Mouse (Mus musculus) heart, adult 2 months (tissue): Measurements from ENCODE around the gene Srpk1. TPM values are rescaled to one million over a fixed set of nuclear protein-coding genes. Genes with fewer than 3 reads are reported as not detected.

Experiments
- DNase-seq, 2 experiments: peaks; one replicate each; pipeline ENCODE4 v3.0.0; 2021
- H3K27ac ChIP-seq: fragments of 200-600 bp; 2 replicates; pipeline ENCODE4 v1.8.1; 2022
- H3K27me3 ChIP-seq: fragments of 200-500 bp; 2 replicates; pipeline ENCODE4 v1.6.1; 2012; ENCODE audit warnings: mild to moderate bottlenecking, low read length, inconsistent platforms, mixed read lengths; ENCODE audit not compliant: control insufficient read depth, insufficient read depth
- H3K36me3 ChIP-seq: fragments of 200-500 bp; 2 replicates; pipeline ENCODE4 v1.6.1; 2012; ENCODE audit warnings: low read length, inconsistent platforms; ENCODE audit not compliant: control insufficient read depth, insufficient read depth
- H3K4me1 ChIP-seq: fragments of 200-500 bp; 2 replicates; pipeline ENCODE4 v1.6.1; 2011; ENCODE audit warnings: low read length; ENCODE audit not compliant: control insufficient read depth, insufficient read depth
- H3K4me3 ChIP-seq: fragments of 200-600 bp; 2 replicates; pipeline ENCODE4 v1.8.1; 2022
- H3K79me2 ChIP-seq: fragments of 200-500 bp; replicated peaks from 2 replicates; pipeline ENCODE4 v1.6.1; 2012; ENCODE audit warnings: mild to moderate bottlenecking, inconsistent platforms, low read length, moderate library complexity, mixed read lengths; ENCODE audit not compliant: control insufficient read depth, insufficient read depth
- H3K9ac ChIP-seq: fragments of 200-500 bp; 2 replicates; pipeline ENCODE4 v1.6.1; 2012; ENCODE audit warnings: low read depth, mild to moderate bottlenecking, control low read depth, inconsistent platforms, low read length, mixed read lengths
- CTCF ChIP-seq: fragments of 200-600 bp; IDR thresholded peaks from 2 replicates; pipeline ENCODE4 v1.8.1; 2022; ENCODE audit warnings: antibody characterized with exemption, mild to moderate bottlenecking, moderate library complexity
- EP300 ChIP-seq: fragments of 200-500 bp; IDR thresholded peaks from 2 replicates; pipeline ENCODE4 v1.6.1; 2011; ENCODE audit warnings: low read depth, low read length, control low read depth; ENCODE audit not compliant: insufficient read depth
- POLR2A ChIP-seq: fragments of 200-500 bp; IDR thresholded peaks from 2 replicates; pipeline ENCODE4 v1.6.1; 2011; ENCODE audit warnings: mild to moderate bottlenecking, low read depth, low read length, control low read depth; ENCODE audit not compliant: insufficient read depth
- WGBS: fragments of 180-500 bp; shearing (Covaris S2); methylation state at CpG from one replicate; pipeline ENCODE4 v1.1.7; 2018; 5-methylcytosine and 5-hydroxymethylcytosine counted together
- intact Hi-C: fragments of 180-260 bp; cut with DNase I; formaldehyde crosslinking; loops from one replicate; pipeline ENCODE4 v1.15.1; 2025
- polyA plus RNA-seq: library from polyadenylated mRNA; depleted of rRNA; stranded (reverse); fragments of >200 nt; gene quantifications from 2 replicates; pipeline ENCODE4 v1.2.3, GENCODE M21; 2012
- total RNA-seq, 2 experiments: library from RNA; stranded (reverse); gene quantifications; 2 replicates each; pipeline ENCODE4 v1.2.3; 2021

The Srpk1 gene
- total and polyA plus RNA-seq, 3 experiments: 11.9 to 32.6 (median 32.1) TPM

DNA sequence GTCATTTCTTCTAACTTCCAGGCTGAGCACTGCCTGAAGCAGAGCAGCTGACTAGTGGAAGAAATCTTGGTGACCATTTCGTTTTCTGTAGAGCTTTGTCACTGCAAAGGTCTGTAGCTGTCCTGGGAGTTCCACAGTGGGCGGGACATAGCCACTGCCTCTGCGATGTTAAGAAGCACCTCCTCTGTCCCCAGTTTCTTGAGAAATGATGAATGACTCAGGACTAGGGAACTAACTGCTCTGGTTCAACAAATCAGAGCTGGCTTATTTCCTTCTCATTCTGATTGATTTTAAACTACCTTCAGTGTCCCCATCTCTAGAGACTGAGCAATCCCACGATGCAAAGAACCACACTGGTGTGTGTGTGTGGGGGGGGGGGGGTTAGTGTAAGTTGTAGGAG is 21.6 kb upstream of the Srpk1 start:
- intact Hi-C loops: no loop called here
- H3K9ac ChIP-seq: no peak overlapping the region
- no peak for DNase-seq
- H3K27me3 ChIP-seq: no peaks in the 10 kb centered on the region
- WGBS: 45% methylated on average over 4 of the region's 4 CpGs
- no peaks in the 10 kb centered on the region for H3K36me3 ChIP-seq
- H3K4me1 ChIP-seq: no peaks in the 10 kb centered on the region
- TF ChIP-seq POLR2A (no peak), CTCF (no peak)
- no peak overlapping the region for H3K4me3 ChIP-seq
- H3K79me2 ChIP-seq: no peaks in the 10 kb centered on the region
- H3K27ac ChIP-seq: no peak overlapping the region

DNA sequence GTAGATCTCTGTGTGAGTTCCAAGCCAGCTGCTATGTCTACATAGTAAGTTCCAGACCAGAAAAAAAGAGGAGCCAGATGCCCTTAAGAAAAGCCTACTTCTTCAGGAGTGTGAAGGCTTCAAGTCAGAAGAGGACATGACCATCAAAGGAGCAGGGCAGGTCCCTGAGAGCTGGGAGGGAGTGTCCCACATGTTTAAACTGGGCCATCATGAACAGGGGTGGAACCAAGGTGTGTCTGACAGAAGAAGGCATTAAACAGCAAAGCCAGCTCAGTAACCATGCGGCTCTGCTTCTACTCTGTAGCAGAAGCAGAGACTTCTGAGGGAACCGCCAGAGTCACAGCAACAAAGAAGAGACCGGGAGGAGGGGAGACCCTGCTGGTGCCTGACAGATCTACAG is 21.2 kb upstream of the Srpk1 start:
- intact Hi-C loops: no loop called here
- WGBS: 55% methylated on average over 3 of the region's 3 CpGs
- no peaks in the 10 kb centered on the region for H3K36me3 ChIP-seq
- no peak overlapping the region for H3K9ac ChIP-seq
- TF ChIP-seq EP300 (no peak), POLR2A (no peak), CTCF (no peak)
- no peak overlapping the region for H3K27ac ChIP-seq
- no peak for DNase-seq
- H3K4me3 ChIP-seq: no peak overlapping the region
- no peaks in the 10 kb centered on the region for H3K4me1 ChIP-seq
- H3K79me2 ChIP-seq: no peaks in the 10 kb centered on the region
- H3K27me3 ChIP-seq: no peaks in the 10 kb centered on the region

GRCm38 (mm10) chr17:28640113-28640512 is 17.6 kb upstream of the Srpk1 start:
- H3K36me3 ChIP-seq: no peaks in the 10 kb centered on the region
- intact Hi-C loops: no loop called here
- no peaks in the 10 kb centered on the region for H3K79me2 ChIP-seq
- no peaks in the 10 kb centered on the region for H3K27me3 ChIP-seq
- DNase-seq: no peak
- H3K9ac ChIP-seq: no peak overlapping the region
- H3K4me3 ChIP-seq: no peak overlapping the region
- no peaks in the 10 kb centered on the region for H3K4me1 ChIP-seq
- TF ChIP-seq EP300 (no peak), CTCF (no peak), POLR2A (no peak)
- WGBS: 77% methylated on average over 3 of the region's 3 CpGs
- no peak overlapping the region for H3K27ac ChIP-seq

GRCm38 (mm10) chr17:28637711-28638690 is 15.5 kb upstream of the Srpk1 start:
- intact Hi-C loops: no loop called here
- 59% methylated on average over 7 of the region's 7 CpGs for WGBS
- no peaks in the 10 kb centered on the region for H3K36me3 ChIP-seq
- no peak overlapping the region for H3K27ac ChIP-seq
- no peak overlapping the region for H3K9ac ChIP-seq
- TF ChIP-seq CTCF (no peak), EP300 (no peak), POLR2A (no peak)
- no peaks in the 10 kb centered on the region for H3K4me1 ChIP-seq
- H3K27me3 ChIP-seq: no peaks in the 10 kb centered on the region
- no peaks in the 10 kb centered on the region for H3K79me2 ChIP-seq
- no peak overlapping the region for H3K4me3 ChIP-seq
- DNase-seq: peak; percentile 19 to 23

DNA sequence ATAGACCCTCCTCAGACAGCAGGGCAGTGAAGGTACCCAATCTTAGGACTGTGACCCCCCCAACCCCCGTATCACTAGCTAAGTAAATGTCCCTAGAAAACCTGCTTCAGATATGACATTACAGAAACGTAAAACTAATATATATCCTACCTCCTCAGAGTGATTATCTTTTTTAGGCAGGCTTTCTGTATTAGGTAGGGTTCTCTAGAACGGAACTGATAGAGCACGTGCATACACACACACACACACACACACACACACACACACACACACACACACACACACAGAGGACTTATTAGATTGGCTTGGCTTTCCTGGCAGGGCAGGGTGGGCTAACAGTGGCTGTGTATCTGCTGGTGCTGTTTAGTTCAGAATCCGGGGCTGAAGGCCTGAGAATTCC is 13.3 kb upstream of the Srpk1 start:
- no peaks in the 10 kb centered on the region for H3K36me3 ChIP-seq
- TF ChIP-seq EP300: no peak
- TF ChIP-seq CTCF: no peak
- TF ChIP-seq POLR2A: no peak
- 78% methylated on average over 5 of the region's 5 CpGs for WGBS
- H3K4me3 ChIP-seq: no peak overlapping the region
- H3K27ac ChIP-seq: no peak overlapping the region
- DNase-seq: no peak
- intact Hi-C loops: no loop called here
- H3K79me2 ChIP-seq: no peaks in the 10 kb centered on the region
- H3K4me1 ChIP-seq: no peaks in the 10 kb centered on the region
- no peak overlapping the region for H3K9ac ChIP-seq
- H3K27me3 ChIP-seq: no peaks in the 10 kb centered on the region

DNA sequence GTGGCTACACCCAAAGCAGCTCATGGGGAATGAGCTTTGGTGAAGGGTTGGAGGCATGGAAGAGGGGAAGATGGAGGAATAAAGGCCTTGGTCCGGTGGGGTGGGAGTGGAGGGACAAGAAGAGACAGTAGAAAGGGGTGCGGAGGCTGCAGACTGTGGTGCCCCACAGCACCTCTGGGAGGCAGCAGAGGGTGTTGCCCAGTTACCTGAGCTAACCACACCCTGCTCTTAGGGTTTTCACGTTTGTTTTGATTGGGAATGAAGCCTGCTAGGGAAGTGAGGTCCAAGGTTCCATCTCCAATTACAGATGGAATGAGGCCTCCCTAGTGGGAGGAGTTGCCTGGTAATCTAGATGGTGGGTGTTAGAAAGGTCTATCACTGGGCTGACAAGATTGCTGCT is 6.6 kb upstream of the Srpk1 start:
- TF ChIP-seq CTCF: no peak
- no peak for TF ChIP-seq POLR2A
- TF ChIP-seq EP300: no peak
- 64% methylated on average over 3 of the region's 3 CpGs for WGBS
- no peak for DNase-seq
- no peak overlapping the region for H3K27ac ChIP-seq
- no peak overlapping the region for H3K4me3 ChIP-seq
- no peaks in the 10 kb centered on the region for H3K79me2 ChIP-seq
- no peaks in the 10 kb centered on the region for H3K4me1 ChIP-seq
- intact Hi-C loops: no loop called here
- H3K27me3 ChIP-seq: no peaks in the 10 kb centered on the region
- H3K9ac ChIP-seq: no peak overlapping the region
- no peaks in the 10 kb centered on the region for H3K36me3 ChIP-seq
